Mouse (Mus musculus): ENCODE results near the gene Inpp5a. TPM values are rescaled to one million over a fixed set of nuclear protein-coding genes. Genes with fewer than 3 reads are reported as not detected.
A peak's percentile ranks its signal among the peaks of the same experiment; 100 is the strongest.

Gene Inpp5a
- total RNA-seq (2021) = 10 to 100 TPM; 77.2 to 95.0 TPM
- long read RNA-seq, experiment 1, transcript Inpp5a-203 (16 exons, 2,826 nt) = major isoform, 203 of 231 reads
- long read RNA-seq, experiment 1, transcript Inpp5a-201 (16 exons, 2,774 nt) = minor isoform, 7 of 231 reads
- long read RNA-seq, experiment 1, partial matches to known transcripts = 4 of 231 reads
- long read RNA-seq, experiment 1, other reads (novel, unspliced or antisense) = 17 of 231 reads
- long read RNA-seq, experiment 2, transcript Inpp5a-201 (16 exons, 2,774 nt) = minor isoform, 5 of 241 reads
- long read RNA-seq, experiment 2, transcript Inpp5a-203 (16 exons, 2,826 nt) = major isoform, 217 of 241 reads
- long read RNA-seq, experiment 2, partial matches to known transcripts = 4 of 241 reads
- long read RNA-seq, experiment 2, other reads (novel, unspliced or antisense) = 15 of 241 reads

DNA sequence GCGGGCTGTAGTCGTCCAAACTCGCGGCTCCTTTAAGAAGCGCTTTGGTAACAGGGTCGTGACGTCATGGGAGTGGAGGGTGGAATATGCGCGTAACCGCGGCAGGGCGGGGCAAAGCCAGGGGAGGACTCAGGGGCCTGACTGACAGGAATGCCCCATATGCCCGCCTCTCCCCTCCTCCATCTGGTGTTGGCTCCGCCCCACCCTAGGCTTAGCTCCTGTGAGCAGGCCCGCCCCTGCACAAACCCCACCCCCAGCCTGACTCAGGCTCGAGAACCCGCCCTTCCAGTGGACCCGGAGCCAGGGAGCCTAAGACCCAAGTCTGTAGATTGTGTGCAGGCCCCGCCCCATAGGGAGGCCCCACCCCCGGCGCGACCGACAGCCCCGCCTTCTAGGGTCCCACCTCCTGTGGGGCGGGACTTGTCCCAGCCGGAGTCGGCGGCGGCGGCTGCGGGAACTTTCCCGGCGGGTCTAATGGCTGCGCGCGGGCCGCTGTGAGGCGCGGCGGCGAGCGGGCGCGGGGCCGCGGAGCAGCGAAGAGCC, at the start of gene Inpp5a:
Inpp5a (plus strand) TSS at position 440 of the 543 bp plus-strand sequence.
- Histone ChIP-seq H3K27ac (peak within 1 kb of the TSS; percentile 97), H3K4me3 (peak within 1 kb of the TSS; percentile 82)
- no peak for TF ChIP-seq CTCF (IDR thresholded peaks at IDR 0.05)
- peak; percentile 99 for DNase-seq
- intact Hi-C loops (cut with DNase I) = loop anchor here (2.0 to 5.0 kb wide), 3 partner anchors 20 to 141 kb away; partner anchors contain the start of gene Pwwp2b

DNA sequence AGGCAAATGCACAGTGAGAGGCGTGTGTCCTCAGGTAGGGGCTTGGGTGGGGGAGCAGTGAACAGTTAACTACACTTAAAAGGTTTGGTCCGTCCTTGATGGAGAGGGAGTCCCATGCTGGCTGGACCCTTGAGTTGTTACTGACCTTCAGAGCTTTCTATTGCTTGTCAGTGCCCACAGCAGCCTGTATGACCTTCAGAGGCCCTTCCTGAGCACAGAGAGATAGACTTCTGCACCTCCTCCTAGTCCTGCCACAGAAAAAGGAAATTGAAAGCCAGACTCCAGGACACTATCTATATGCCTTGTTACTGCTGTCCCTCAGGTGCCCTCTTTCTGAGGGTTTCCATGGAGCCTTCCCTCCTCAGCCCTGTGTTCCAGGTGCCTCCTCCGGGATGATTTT, 49.7 kb upstream of the Inpp5a start:
- no peak overlapping the region for H3K27ac ChIP-seq
- no peak overlapping the region for H3K4me3 ChIP-seq
- intact Hi-C loops (cut with DNase I) = no loop called here
- TF ChIP-seq CTCF (IDR thresholded peaks at IDR 0.05) = no peak
- no peak for DNase-seq

DNA sequence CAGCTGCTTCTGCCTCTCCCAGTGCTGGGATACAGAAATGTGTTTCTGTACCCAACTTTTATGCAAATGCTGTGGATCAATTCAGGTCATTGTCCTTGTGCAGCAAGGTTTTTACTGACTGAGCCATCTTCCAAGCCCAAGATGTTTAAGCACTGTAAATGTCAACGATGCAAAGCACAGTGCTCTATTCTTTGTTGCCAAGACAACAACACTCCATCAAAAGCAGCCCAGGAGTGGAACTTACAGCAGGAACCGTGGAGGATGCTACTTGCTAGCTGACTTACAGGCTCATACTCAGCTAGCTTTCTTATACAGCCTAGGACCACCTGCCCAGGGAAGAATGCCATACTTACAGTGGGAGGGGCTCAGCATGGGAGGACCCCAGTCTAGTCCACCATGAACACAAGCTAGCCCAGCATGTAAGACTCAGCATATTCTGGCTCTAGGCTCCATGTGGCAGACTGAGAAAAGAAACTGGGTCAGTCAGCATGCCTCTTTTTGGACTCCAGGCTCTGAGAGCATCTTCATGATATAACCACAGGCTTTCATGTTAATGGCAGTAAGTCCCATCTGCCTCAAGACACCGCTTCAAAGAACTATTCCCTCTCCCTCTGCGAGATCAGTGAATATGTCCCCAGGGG, 47.8 kb upstream of the Inpp5a start:
- TF ChIP-seq CTCF (IDR thresholded peaks at IDR 0.05) = no peak
- no peak for DNase-seq
- intact Hi-C loops (cut with DNase I) = no loop called here
- 0 out of 2 replicates have a peak overlapping the region, but pooled peaks have one; percentile 5 for H3K27ac ChIP-seq
- H3K4me3 ChIP-seq = no peak overlapping the region

DNA sequence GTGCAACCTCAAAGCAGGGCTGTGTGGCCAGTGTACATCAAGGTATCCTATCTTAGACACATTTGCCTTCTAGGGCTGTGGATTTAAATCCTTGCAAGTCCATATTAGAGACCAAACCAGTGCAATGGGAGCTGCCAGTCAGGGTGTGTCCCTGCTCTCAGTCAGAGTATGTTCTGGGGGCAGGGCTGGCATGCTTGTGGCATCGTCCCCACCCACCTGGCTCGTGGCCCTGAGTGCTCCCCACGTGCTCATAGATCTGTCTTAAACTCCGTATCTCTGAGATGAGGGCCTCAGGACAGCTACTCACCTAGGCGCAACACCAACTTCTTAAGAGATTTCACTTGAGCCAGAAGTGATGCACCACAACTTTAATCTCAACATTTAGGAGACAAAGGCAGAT, 46.1 kb upstream of the Inpp5a start:
- intact Hi-C loops (cut with DNase I) = no loop called here
- H3K27ac ChIP-seq = peak overlapping the region; percentile 28; the same call in 1 of the 2 replicates
- no peak for TF ChIP-seq CTCF (IDR thresholded peaks at IDR 0.05)
- H3K4me3 ChIP-seq = no peak overlapping the region
- no peak for DNase-seq

DNA sequence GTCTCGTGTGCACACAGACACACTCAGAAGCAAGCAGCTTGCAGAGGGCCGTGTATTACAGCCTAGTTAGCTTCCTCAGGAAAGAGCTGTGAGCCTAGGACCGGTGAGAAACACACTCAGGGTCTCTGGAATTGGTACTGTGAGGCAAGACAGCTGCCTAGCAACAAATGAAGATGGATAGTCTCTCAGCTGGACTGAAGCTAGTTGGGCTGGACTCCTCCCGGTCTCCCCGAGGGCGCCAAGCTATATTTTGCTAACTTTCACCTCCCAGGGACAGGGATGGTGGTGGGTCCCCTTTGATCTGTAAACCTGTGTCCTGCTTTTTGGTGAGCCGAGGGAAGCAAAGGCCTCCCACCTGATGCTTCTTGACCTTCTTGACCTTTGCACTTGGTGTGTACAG, 41.9 kb upstream of the Inpp5a start:
- TF ChIP-seq CTCF (IDR thresholded peaks at IDR 0.05) = no peak
- no peak overlapping the region for H3K27ac ChIP-seq

DNA sequence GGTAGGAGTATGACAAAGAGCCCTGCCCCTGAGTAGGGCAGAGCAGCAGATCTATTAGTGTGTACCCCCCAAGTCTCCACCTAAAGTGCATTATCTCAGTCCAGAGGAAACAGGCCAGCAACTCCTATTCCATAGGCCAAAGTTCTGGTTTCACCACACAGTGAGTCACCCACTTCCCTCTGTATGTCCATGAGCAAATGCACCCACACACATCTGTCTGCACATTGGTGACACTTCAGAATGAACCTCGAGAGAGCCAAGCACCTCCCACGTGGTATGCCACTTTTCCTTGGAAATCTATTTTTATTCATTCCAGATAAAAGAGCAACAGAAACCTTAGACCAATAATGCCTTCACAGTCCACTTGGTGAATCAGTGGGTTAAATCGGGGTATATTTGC, 38.3 kb upstream of the Inpp5a start:
- H3K27ac ChIP-seq = no peak overlapping the region
- TF ChIP-seq CTCF (IDR thresholded peaks at IDR 0.05) = no peak
- intact Hi-C loops (cut with DNase I) = loop anchor here (5.0 kb wide), 1 partner anchor 33 kb away; no protein-coding TSS in a partner anchor
- DNase-seq = no peak
- H3K4me3 ChIP-seq = no peak overlapping the region

More for the DNA sequence above, 41.9 kb upstream of the Inpp5a start:
- intact Hi-C loops (cut with DNase I) = no loop called here
- no peak for DNase-seq
- no peak overlapping the region for H3K4me3 ChIP-seq

DNA sequence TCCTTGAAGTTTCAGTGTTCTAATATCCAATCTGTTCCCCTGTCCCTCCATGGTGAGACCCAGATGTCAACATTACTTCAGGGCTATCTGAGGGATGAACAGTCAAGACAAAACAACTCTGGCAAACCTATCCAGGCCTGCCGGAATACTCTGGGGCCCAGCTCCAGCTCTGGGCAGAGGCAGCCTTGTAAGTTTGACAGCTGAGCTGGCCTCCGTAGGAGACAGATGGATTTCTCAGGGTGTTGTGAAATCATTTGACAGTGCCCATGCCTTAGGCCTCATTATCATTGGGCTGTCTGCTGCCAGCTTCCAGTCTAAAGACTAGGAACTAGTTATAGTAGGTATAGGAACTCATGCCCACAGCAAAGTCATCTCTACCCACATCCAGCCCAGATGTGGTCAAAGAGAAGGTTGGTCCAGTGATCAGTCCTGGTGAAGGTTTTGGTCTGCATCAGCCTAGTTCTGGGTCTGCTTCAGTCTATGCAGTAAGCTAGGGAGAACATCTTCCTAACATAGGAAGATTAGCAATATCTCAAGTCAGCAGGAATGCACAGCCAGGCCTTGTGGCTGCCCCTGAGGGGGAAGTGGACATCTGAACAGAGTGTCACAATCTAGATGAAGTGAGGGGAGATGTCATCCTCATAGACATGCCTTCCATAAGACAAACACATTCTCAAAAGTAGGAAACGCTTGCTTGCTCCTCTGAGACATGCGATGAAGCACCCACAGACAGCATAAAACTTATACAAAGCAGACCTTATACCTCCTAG, 34.4 kb upstream of the Inpp5a start:
- intact Hi-C loops (cut with DNase I) = loop anchor here (5.0 kb wide), 1 partner anchor 37 kb away; no protein-coding TSS in a partner anchor
- no peak for TF ChIP-seq CTCF (IDR thresholded peaks at IDR 0.05)
- H3K4me3 ChIP-seq = no peak overlapping the region
- no peak overlapping the region for H3K27ac ChIP-seq
- DNase-seq = peak; percentile 66

DNA sequence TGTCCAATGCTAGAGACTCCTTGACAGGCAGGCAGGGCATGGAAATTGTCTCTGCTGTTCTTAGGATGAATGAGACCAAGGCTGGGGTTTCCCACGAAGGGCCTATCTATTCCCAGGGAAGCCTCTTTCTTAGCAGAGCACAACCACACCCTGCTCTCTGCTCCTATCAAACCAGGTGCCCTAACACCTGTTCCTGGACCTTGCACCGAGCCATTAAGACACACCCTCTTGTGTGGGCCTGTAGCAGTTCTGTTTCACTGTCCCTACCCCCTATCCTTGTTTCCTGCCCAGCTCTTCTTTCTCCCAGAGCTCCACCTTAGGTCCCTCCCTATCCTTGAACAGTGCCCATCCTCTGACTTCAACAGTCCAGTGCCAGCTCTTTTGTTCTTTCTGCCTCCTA, 31.9 kb upstream of the Inpp5a start:
- no peak for DNase-seq
- Histone ChIP-seq H3K4me3 (no peak overlapping the region), H3K27ac (no peak overlapping the region)
- intact Hi-C loops (cut with DNase I) = no loop called here
- no peak for TF ChIP-seq CTCF (IDR thresholded peaks at IDR 0.05)

DNA sequence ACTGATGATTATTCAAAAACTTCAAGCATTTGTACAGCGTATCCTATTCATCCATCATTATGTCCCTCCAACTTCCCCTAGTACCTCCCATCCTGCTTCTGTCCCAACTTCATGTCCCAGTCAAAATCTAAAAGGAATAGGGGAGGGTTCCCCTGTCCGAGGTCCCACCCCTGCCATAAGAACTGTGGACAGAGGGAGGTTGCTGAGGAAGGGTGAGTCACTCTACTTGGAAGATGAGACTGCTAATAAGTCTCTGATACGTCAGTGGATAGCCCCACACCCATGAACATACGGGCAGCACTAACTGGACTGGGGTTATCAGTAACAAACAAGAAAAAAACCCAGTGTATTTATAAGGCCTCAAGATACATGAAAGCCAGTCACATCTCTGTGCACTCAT, 29.0 kb upstream of the Inpp5a start:
- Histone ChIP-seq H3K27ac (no peak overlapping the region), H3K4me3 (no peak overlapping the region)
- TF ChIP-seq CTCF (IDR thresholded peaks at IDR 0.05) = no peak
- DNase-seq = no peak
- intact Hi-C loops (cut with DNase I) = loop anchor here (10.0 kb wide), 1 partner anchor 125 kb away; no protein-coding TSS in a partner anchor

DNA sequence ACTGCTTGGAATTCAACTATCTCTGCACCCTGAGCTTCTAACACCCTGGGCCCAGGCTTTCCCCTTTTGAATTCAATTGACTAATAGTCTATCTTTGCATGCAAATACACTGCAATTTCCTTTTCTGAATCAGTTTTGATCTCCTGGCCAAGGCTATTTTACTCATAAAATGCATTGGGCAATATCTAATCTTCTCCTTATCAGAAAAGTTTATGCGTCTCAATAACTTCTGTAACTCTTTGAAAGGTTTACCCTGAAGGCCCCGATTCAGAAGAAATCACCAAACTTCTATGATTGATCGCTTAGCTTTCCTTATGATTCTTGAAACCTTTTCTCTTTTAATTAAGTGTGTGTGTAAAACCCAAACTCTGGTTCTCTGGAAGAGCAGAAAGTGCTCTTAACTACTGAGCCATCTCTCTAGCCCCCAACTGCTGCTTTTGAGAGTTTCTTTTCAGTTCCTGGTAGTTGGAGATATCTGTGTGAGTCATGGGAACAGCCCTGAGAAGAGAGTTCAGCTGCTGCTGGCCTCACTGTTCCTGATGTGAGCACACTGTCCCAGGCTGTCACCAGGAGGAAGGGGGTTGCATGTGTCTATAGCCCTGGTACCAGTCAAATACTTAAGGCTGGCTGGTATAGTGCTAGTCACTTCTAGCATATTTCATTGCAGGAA, 27.9 kb upstream of the Inpp5a start:
- no peak for TF ChIP-seq CTCF (IDR thresholded peaks at IDR 0.05)
- intact Hi-C loops (cut with DNase I) = loop anchor here (10.0 kb wide), 1 partner anchor 126 kb away; no protein-coding TSS in a partner anchor
- DNase-seq = no peak
- no peak overlapping the region for H3K4me3 ChIP-seq
- no peak overlapping the region for H3K27ac ChIP-seq

DNA sequence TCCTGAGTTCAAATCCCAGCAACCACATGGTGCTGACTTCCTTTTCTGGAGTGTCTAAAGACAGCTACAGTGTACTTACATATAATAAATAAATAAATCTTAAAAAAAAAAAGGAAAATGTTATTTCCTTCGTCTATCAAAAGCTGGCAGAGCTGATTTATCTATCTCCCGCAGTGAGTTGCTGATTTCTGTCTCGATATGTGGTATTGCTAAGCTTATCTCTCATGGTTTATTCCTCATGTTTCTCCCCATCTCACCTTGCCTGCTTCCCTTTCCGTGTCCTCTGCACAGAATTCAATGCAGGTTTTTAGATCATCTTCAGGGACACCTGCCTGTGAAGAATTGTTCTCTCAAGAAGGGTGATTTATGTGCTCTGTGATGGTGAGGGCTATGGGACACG, 27.1 kb upstream of the Inpp5a start:
- DNase-seq = no peak
- no peak for TF ChIP-seq CTCF (IDR thresholded peaks at IDR 0.05)
- H3K27ac ChIP-seq = no peak overlapping the region
- intact Hi-C loops (cut with DNase I) = loop anchor here (10.0 kb wide), 1 partner anchor 127 kb away; no protein-coding TSS in a partner anchor
- H3K4me3 ChIP-seq = no peak overlapping the region

DNA sequence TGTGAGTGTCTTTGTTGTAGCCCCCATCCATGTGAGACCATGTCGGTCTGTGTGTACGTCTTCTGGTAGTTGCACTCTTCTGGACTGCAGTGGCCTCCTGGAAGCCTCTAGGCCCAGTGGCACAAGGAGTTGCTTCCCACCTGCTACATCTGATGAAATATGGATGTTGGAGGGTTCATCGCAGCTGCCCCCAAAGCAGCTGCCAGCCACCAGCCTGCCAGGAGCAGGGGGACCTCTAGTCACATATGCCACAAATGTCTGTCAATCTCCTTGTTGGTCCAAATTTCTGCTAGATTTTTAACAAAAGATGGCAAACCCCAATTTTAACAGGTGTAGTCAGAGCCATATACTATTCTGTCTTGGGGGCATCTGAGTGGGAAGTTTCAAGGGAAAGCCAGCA, 26.4 kb upstream of the Inpp5a start:
- no peak overlapping the region for H3K27ac ChIP-seq
- no peak for DNase-seq

More for the DNA sequence above, 26.4 kb upstream of the Inpp5a start:
- intact Hi-C loops (cut with DNase I) = loop anchor here (10.0 kb wide), 1 partner anchor 128 kb away; no protein-coding TSS in a partner anchor
- H3K4me3 ChIP-seq = no peak overlapping the region
- TF ChIP-seq CTCF (IDR thresholded peaks at IDR 0.05) = no peak
